Mouse (Mus musculus): ENCODE results near the gene Eva1a. TPM values are rescaled to one million over a fixed set of nuclear protein-coding genes. Genes with fewer than 3 reads are reported as not detected.

Eva1a gene
- polyA plus RNA-seq, 1 experiment = 3.9 TPM

DNA sequence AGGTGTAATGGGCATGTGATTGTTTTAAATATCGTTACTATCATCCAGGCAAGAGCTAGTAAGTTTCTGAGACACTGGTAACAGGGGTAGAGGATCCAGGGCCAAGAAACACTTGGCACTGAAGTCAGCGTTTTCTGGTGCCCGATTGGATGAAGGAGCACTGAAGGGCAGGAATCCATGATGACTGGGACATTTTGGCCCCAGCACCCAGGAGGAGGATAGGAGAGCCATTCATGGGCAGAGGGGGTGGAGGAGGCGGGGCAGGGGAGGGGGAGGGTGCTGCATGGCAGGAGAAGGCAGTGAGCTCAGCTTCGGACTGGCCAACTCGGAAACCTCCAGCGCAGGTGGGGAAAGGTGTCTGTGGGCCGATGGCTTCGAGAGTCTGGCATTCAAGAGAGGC lies 9.4 kb downstream of the Eva1a start:
- TF ChIP-seq CTCF (IDR thresholded peaks at IDR 0.05; ENCODE audit: extremely low read depth, insufficient read length, insufficient replicate concordance, low read depth, low read length) = no peak
- TF ChIP-seq POLR2A (IDR thresholded peaks at IDR 0.05; ENCODE audit: low read depth, low read length) = no peak
- Histone ChIP-seq H3K27ac (ENCODE audit: insufficient read depth, low read depth, low read length) (no peak overlapping the region), H3K4me3 (ENCODE audit: low read depth, low read length) (no peak overlapping the region), H3K27me3 (ENCODE audit: control insufficient read depth, insufficient read depth, low read length) (no peaks in the 10 kb centered on the region), H3K36me3 (ENCODE audit: control insufficient read depth, insufficient read depth, low read length) (no peaks in the 10 kb centered on the region), H3K4me1 (ENCODE audit: control insufficient read depth, insufficient read depth, insufficient read length, low read length) (peaks cover 8% of the 10 kb centered on the region; the same call in 1 of the 2 replicates)
- WGBS = 85% methylated on average over 9 of the region's 9 CpGs

DNA sequence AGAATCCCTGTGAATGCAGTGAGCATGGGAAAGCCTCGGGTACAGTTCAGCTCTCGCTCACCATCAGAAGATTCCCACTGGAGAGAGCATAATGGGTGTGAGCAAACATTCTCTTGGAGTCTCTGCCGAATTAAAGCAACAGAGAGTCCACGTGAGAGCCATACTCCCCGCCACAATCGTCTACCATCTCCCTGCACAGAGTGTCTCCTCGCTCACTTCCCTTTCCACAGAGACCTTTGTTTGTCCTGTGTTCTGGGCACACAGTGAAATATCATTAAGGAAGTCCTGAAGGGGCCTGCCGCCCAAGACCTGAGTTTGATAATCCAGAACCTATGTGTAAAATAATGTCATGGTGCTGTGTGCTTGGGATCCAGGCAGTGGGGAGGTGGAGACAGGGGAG lies 10.7 kb downstream of the Eva1a start:
- Histone ChIP-seq H3K27ac (ENCODE audit: insufficient read depth, low read depth, low read length) (no peak overlapping the region), H3K4me1 (ENCODE audit: control insufficient read depth, insufficient read depth, insufficient read length, low read length) (peaks cover 8% of the 10 kb centered on the region; the same call in 1 of the 2 replicates), H3K36me3 (ENCODE audit: control insufficient read depth, insufficient read depth, low read length) (no peaks in the 10 kb centered on the region), H3K27me3 (ENCODE audit: control insufficient read depth, insufficient read depth, low read length) (no peaks in the 10 kb centered on the region), H3K4me3 (ENCODE audit: low read depth, low read length) (no peak overlapping the region)
- no peak for TF ChIP-seq CTCF (IDR thresholded peaks at IDR 0.05; ENCODE audit: extremely low read depth, insufficient read length, insufficient replicate concordance, low read depth, low read length)
- TF ChIP-seq POLR2A (IDR thresholded peaks at IDR 0.05; ENCODE audit: low read depth, low read length) = no peak
- WGBS = 43% methylated on average over 8 of the region's 8 CpGs

DNA sequence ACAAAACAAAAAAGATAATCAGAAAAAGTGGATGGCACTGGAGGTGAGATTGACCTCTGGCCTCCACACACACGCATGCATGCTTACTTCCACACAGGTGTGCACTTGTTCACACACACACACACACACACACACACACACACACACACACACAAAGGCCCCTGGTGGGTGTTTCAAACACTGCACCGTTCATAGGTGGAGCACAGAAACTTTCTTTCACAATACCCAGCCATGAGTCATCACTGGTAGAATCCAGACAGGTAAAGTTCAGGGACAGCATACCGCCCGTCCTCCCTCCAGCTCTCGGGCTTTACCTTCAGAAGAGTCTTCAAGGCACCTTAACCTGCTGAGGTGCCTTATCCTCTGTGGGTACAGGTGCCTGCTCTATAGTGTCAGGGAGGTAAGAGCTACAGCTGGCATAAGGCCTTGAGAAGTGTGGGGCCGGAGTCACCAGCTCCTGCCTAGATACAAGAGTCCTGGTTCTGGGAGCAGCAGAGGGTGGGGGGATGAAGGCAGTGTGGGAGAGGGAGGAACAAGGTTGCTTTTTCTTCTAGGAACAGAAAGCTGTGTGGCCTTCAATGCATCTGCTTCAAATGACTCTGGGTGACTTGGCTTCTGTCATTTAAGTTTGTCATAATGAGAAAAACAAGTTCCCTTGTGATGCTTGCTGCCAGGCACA lies 11.3 kb downstream of the Eva1a start:
- Histone ChIP-seq H3K4me3 (ENCODE audit: low read depth, low read length) (no peak overlapping the region), H3K27ac (ENCODE audit: insufficient read depth, low read depth, low read length) (no peak overlapping the region), H3K4me1 (ENCODE audit: control insufficient read depth, insufficient read depth, insufficient read length, low read length) (peaks cover 8% of the 10 kb centered on the region; the same call in 1 of the 2 replicates), H3K27me3 (ENCODE audit: control insufficient read depth, insufficient read depth, low read length) (no peaks in the 10 kb centered on the region), H3K36me3 (ENCODE audit: control insufficient read depth, insufficient read depth, low read length) (no peaks in the 10 kb centered on the region)
- TF ChIP-seq CTCF (IDR thresholded peaks at IDR 0.05; ENCODE audit: extremely low read depth, insufficient read length, insufficient replicate concordance, low read depth, low read length) (no peak), POLR2A (IDR thresholded peaks at IDR 0.05; ENCODE audit: low read depth, low read length) (no peak)
- 52% methylated on average over 6 of the region's 6 CpGs for WGBS

- H3K4me1 ChIP-seq (ENCODE audit: control insufficient read depth, insufficient read depth, insufficient read length, low read length) = peaks cover 8% of the 10 kb centered on the region; the same call in 1 of the 2 replicates
- no peaks in the 10 kb centered on the region for H3K27me3 ChIP-seq (ENCODE audit: control insufficient read depth, insufficient read depth, low read length)
- H3K4me3 ChIP-seq (ENCODE audit: low read depth, low read length) = no peak overlapping the region
- H3K36me3 ChIP-seq (ENCODE audit: control insufficient read depth, insufficient read depth, low read length) = no peaks in the 10 kb centered on the region
- 59% methylated on average over 2 of the region's 2 CpGs for WGBS
- TF ChIP-seq CTCF (IDR thresholded peaks at IDR 0.05; ENCODE audit: extremely low read depth, insufficient read length, insufficient replicate concordance, low read depth, low read length) = no peak
- TF ChIP-seq POLR2A (IDR thresholded peaks at IDR 0.05; ENCODE audit: low read depth, low read length) = no peak
- H3K27ac ChIP-seq (ENCODE audit: insufficient read depth, low read depth, low read length) = no peak overlapping the region
Observed at GRCm38 (mm10) chr6:82052726-82053118, 11.9 kb downstream of the Eva1a start.

GRCm38 (mm10) chr6:82054854-82055253 lies 14.0 kb downstream of the Eva1a start:
- Histone ChIP-seq H3K27me3 (ENCODE audit: control insufficient read depth, insufficient read depth, low read length) (no peaks in the 10 kb centered on the region), H3K4me1 (ENCODE audit: control insufficient read depth, insufficient read depth, insufficient read length, low read length) (peaks cover 3% of the 10 kb centered on the region; the same call in 1 of the 2 replicates), H3K27ac (ENCODE audit: insufficient read depth, low read depth, low read length) (no peak overlapping the region), H3K36me3 (ENCODE audit: control insufficient read depth, insufficient read depth, low read length) (no peaks in the 10 kb centered on the region), H3K4me3 (ENCODE audit: low read depth, low read length) (no peak overlapping the region)
- no peak for TF ChIP-seq POLR2A (IDR thresholded peaks at IDR 0.05; ENCODE audit: low read depth, low read length)
- TF ChIP-seq CTCF (IDR thresholded peaks at IDR 0.05; ENCODE audit: extremely low read depth, insufficient read length, insufficient replicate concordance, low read depth, low read length) = peak; percentile 27; the same call in 1 of the 2 replicates
- 77% methylated on average over 7 of the region's 7 CpGs for WGBS

DNA sequence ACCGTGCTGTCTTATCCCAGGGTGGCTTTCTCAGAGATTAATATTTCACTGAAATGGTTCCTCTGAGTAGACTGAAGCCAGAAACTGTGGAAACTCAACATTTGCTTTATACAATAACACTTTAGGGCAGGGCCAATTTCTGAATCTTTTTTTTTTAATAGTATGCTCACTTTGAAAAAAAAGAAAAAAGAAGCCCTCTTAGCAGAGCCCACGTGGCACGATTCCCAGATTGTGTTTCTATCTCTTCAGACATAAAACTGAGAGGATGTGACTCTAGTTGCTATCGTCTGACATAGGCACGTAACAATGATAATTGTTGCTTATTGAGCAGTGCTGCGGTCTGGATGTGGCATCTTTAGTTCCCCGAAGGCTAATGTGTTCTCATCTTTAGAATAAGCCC lies 19.1 kb downstream of the Eva1a start:
- no peaks in the 10 kb centered on the region for H3K36me3 ChIP-seq (ENCODE audit: control insufficient read depth, insufficient read depth, low read length)
- TF ChIP-seq POLR2A (IDR thresholded peaks at IDR 0.05; ENCODE audit: low read depth, low read length) (no peak), CTCF (IDR thresholded peaks at IDR 0.05; ENCODE audit: extremely low read depth, insufficient read length, insufficient replicate concordance, low read depth, low read length) (no peak)
- no peak overlapping the region for H3K4me3 ChIP-seq (ENCODE audit: low read depth, low read length)
- WGBS = 74% methylated on average over 7 of the region's 7 CpGs
- H3K27ac ChIP-seq (ENCODE audit: insufficient read depth, low read depth, low read length) = no peak overlapping the region
- no peaks in the 10 kb centered on the region for H3K4me1 ChIP-seq (ENCODE audit: control insufficient read depth, insufficient read depth, insufficient read length, low read length)
- no peaks in the 10 kb centered on the region for H3K27me3 ChIP-seq (ENCODE audit: control insufficient read depth, insufficient read depth, low read length)

GRCm38 (mm10) chr6:82065230-82065629 lies 24.4 kb downstream of the Eva1a start:
- Histone ChIP-seq H3K27me3 (ENCODE audit: control insufficient read depth, insufficient read depth, low read length) (no peaks in the 10 kb centered on the region), H3K4me3 (ENCODE audit: low read depth, low read length) (no peak overlapping the region), H3K27ac (ENCODE audit: insufficient read depth, low read depth, low read length) (no peak overlapping the region), H3K4me1 (ENCODE audit: control insufficient read depth, insufficient read depth, insufficient read length, low read length) (no peaks in the 10 kb centered on the region), H3K36me3 (ENCODE audit: control insufficient read depth, insufficient read depth, low read length) (no peaks in the 10 kb centered on the region)
- TF ChIP-seq POLR2A (IDR thresholded peaks at IDR 0.05; ENCODE audit: low read depth, low read length) (no peak), CTCF (IDR thresholded peaks at IDR 0.05; ENCODE audit: extremely low read depth, insufficient read length, insufficient replicate concordance, low read depth, low read length) (no peak)
- 70% methylated on average over 5 of the region's 5 CpGs for WGBS
